Mouse (Mus musculus): ENCODE measurements around the gene Senp2.
A peak's percentile ranks its signal among the peaks of the same experiment; 100 is the strongest.

DNA sequence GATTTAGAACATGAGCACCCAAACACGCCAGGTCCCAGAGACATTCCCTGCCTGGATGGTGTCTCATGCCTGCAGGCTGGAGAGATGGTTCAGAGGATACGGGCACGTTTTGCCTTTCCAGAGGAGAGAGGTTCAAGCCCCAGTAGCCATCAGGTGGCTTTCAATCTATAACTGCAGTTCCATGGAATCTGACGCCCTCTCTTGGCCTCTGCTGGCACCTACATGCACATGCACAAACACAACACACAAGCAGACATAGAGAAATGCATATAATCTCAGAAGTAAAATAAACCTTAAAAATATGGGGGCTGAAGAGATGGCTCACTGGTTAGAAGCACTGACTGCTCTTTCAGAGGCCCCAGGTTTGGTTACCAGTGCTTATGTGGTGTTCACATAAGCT, 8.1 kb upstream of the Senp2 start:
- TF ChIP-seq POLR2A (IDR thresholded peaks at IDR 0.05; ENCODE audit: control insufficient read depth in 1 of 2, insufficient read depth in 1 of 2, low read depth in 1 of 2, low read length in 2 of 2, poor library complexity in 1 of 2) (no peak), CTCF (IDR thresholded peaks at IDR 0.05 in 2 of 3, conservative IDR thresholded peaks at IDR 0.05 in 1 of 3; ENCODE audit: control insufficient read depth in 1 of 3, insufficient read depth in 1 of 3, low read depth in 2 of 3, low read length in 3 of 3, poor library complexity in 1 of 3, severe bottlenecking in 1 of 3) (peak in 2 of 3 experiments; percentile 35 to 36; a peak in 3 of 6 replicates), MXI1 (IDR thresholded peaks at IDR 0.05; ENCODE audit: low read depth, low read length) (no peak)
